In the genomic region with DNA sequence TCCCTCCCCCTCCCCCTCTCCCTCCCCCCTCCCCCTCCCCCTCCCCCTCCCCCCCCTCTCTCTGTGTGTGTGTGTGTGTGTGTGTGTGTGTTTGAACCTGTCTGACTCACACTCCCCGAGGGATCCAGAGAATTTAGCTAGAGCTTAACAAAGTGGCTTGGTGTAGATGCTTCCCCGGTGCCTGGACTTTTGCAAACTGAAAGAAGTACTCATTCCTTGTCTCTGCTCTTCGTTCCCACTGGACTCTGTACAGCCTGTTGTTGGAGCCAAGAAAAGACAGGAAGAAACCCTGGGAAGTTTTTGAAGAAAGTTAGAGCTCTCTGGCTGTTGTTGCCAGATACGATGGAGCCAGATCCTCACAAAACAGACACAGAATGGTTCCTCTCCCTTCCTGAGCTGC, we compare ENCODE assay signal across 11 mouse cellular contexts.
A peak's percentile ranks its signal among the peaks of the same experiment; 100 is the strongest.
DNase-seq lines count a peak whose midpoint lies in the region; ATAC-seq lines count a peak whose summit lies in the region.
"Had no signal": no experiment of that assay in that cellular context is flagged by ENCODE, and none has a peak within 500 bp of the region (broad histone marks: within the 10 kb centered on the region; RNA-seq: fewer than 3 reads in every experiment).

No protein-coding gene starts in this region.

- H3K9ac ChIP-seq in heart, embryonic 13.5 days, result no peak overlapping the region
- no peak overlapping the region for H3K9ac ChIP-seq in midbrain, embryonic 15.5 days
- H3K9ac ChIP-seq: embryonic facial prominence, embryonic 12.5 days had no signal

- H3K4me2 ChIP-seq in heart, embryonic 13.5 days, result no peak overlapping the region
- H3K4me2 ChIP-seq in midbrain, embryonic 15.5 days, result no peak overlapping the region
- H3K4me2 ChIP-seq: embryonic facial prominence, embryonic 12.5 days had no signal

- H3K27ac ChIP-seq in heart, embryonic 10.5 days, result no peak overlapping the region
- H3K27ac ChIP-seq in heart, embryonic 13.5 days (replicated peaks), result peak overlapping the region; percentile 65
- H3K27ac ChIP-seq in midbrain, embryonic 15.5 days, result no peak overlapping the region
- H3K27ac ChIP-seq: embryonic facial prominence, embryonic 12.5 days; macrophage had no signal

- H3K4me1 ChIP-seq in heart, embryonic 10.5 days, result peaks cover 5% of the 10 kb centered on the region
- peaks cover 11% of the 10 kb centered on the region; the same call in 1 of the 2 replicates for H3K4me1 ChIP-seq in heart, embryonic 13.5 days
- H3K4me1 ChIP-seq in midbrain, embryonic 15.5 days, result no peaks in the 10 kb centered on the region

- no peaks in the 10 kb centered on the region for H3K27me3 ChIP-seq in heart, embryonic 10.5 days (ENCODE audit: insufficient read depth, poor library complexity, severe bottlenecking)
- no peaks in the 10 kb centered on the region for H3K27me3 ChIP-seq in heart, embryonic 13.5 days (replicated peaks)
- H3K27me3 ChIP-seq in midbrain, embryonic 15.5 days (replicated peaks), result no peaks in the 10 kb centered on the region
- H3K27me3 ChIP-seq: embryonic facial prominence, embryonic 12.5 days had no signal

- WGBS in heart, embryonic 10.5 days, result 64% methylated on average over 3 of the region's 4 CpGs
- WGBS in heart, embryonic 13.5 days, result 40% methylated on average over 3 of the region's 4 CpGs
- 75% methylated on average over 4 of the region's 4 CpGs for WGBS in midbrain, embryonic 15.5 days

- H3K4me3 ChIP-seq in heart, embryonic 10.5 days, result no peak overlapping the region
- no peak overlapping the region for H3K4me3 ChIP-seq in heart, embryonic 13.5 days
- H3K4me3 ChIP-seq in midbrain, embryonic 15.5 days, result no peak overlapping the region
- H3K4me3 ChIP-seq: embryonic facial prominence, embryonic 12.5 days had no signal

- DNase-seq in heart, adult 18-20 months, result peak; percentile 55 to 66
- no peak for DNase-seq in heart, embryonic 10.5 days (ENCODE audit: low spot score)
- DNase-seq in Muller cell, postnatal 12 days (ENCODE audit: inconsistent ontology term), result peak; percentile 36
- DNase-seq in kidney, postnatal 14 days, result peak; percentile 38
- DNase-seq: right cerebral cortex, adult 18-20 months had no signal

- no peak for ATAC-seq in heart, embryonic 13.5 days (ENCODE audit: extremely low read depth, insufficient number of reproducible peaks, low FRiP score, low TSS enrichment)
- ATAC-seq in granulocyte monocyte progenitor cell, adult 5-6 weeks (replicated peaks; ENCODE audit: poor library complexity, severe bottlenecking), result no peak
- no peak for ATAC-seq in midbrain, embryonic 15.5 days (replicated peaks)
- ATAC-seq in megakaryocyte progenitor cell, adult 5-6 weeks (replicated peaks; ENCODE audit: poor library complexity), result no peak

- H3K9me3 ChIP-seq in heart, embryonic 10.5 days, result no peaks in the 10 kb centered on the region
- no peaks in the 10 kb centered on the region for H3K9me3 ChIP-seq in heart, embryonic 13.5 days
- H3K9me3 ChIP-seq in midbrain, embryonic 15.5 days, result no peaks in the 10 kb centered on the region
- H3K9me3 ChIP-seq: embryonic facial prominence, embryonic 12.5 days had no signal

- peaks cover 33% of the 10 kb centered on the region; the same call in 1 of the 2 replicates for H3K36me3 ChIP-seq in heart, embryonic 10.5 days
- peaks cover 39% of the 10 kb centered on the region for H3K36me3 ChIP-seq in heart, embryonic 13.5 days
- no peaks in the 10 kb centered on the region for H3K36me3 ChIP-seq in midbrain, embryonic 15.5 days (replicated peaks)
